Mouse (Mus musculus) mouse embryonic stem cell (cell line): Measurements from ENCODE around the gene Apon.
"Not testable (repeated sequence)": the region's sequence is repeated elsewhere in the genome, so short reads cannot be mapped to it uniquely, and the experiment has no call there.

Experiments
- in situ Hi-C, 2 experiments: fragments of 300-500 bp; cut with MboI; formaldehyde crosslinking; loops; 1 replicate in 1 of 2; 3 replicates in 1 of 2; pipeline ENCODE4 v1.14.3; 2019 to 2020; ENCODE audit warnings: low sequenced_read_pairs in 2 of 2, low pct_unique_long_range_greater_than_20kb in 1 of 2, mixed read lengths in 1 of 2; ENCODE audit not compliant: unreplicated experiment in 1 of 2

Gene Apon

DNA sequence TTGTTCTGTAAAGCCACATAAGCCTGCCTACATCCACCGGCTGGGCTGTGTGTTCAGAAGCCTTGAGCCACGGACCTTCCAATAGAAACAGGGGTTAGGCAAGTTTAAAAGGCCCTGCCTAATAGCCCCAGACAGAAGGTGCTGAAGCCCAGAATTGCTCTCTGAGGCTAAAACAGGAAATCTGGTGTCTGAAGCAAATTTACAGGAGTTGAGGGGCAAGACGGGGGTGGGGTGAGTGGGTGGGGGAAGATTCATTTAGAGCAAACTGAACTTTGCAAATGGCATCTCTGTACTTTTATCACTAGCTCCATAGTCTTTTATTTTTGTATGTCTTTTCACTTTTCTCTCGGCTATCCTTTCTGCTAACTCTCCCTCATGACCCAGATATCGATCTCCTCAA lies 22.8 kb upstream of the Apon start:
- in situ Hi-C loops: no loop called here

DNA sequence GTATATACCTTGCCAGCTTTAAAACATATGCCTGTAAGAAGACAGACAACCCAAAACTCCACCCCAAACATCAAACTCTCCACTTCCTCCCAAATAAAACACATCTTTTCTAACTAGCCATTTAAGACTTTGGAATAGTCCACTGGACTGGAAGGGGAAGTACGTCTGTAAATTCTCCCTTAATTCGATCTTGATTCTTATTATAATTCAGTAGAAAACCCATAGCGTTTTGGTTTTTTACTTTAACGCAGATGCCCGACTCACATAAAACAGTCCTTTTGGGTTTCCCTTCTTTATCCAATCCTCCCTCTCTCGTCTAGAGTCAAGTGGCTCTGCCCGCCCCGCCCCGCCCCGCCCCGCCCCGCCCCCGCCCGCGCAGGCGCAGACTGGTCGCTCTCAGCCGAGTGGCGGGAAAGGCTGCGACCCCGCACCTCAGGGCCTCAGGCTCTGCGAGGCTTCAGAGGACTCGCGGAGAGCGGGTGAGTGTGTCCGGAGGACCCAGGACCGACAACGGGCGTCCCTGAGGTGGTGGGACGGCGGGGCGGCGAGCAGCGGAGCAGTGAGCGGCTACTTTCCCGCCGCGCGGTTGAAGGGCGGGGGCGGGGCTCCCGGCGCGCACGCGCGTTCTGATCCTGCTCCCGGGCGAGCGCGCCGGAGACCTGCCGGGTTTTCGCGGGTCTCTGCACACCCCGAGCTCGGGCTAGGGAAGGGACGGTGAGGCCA lies 22.0 kb upstream of the Apon start, which contains the start of gene Timeless:
TSS of gene Timeless (plus strand) at position 369 of the 723 bp plus-strand sequence.
- in situ Hi-C loops: no loop called here

DNA sequence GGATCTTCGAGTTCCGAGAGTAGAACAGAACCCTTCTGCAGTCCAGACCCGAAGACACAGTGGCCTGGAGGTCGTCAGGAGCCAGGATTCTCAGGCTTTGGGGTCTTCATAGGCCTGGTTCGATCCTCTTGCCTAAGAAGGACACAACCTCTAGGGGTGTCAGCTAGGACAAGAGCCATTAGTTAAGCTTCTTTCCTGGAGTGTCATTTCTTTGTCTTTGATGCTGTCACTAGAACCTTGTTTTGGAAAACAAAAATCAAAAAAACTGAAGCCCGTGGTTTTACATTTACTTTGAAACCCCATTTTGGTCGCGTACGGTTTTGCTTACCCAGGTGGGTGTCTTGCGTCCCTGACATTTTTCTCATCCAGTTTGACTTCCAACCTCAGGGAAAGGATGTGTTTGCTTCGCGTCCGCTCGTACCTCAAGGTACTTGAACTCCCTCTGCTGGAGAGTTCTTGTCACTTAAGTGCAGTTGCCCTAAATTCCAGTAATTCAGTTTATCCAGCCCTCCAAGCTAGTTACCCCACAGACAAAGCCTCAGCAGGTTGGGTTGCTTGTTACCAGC lies 21.4 kb upstream of the Apon start:
- in situ Hi-C loops: no loop called here

DNA sequence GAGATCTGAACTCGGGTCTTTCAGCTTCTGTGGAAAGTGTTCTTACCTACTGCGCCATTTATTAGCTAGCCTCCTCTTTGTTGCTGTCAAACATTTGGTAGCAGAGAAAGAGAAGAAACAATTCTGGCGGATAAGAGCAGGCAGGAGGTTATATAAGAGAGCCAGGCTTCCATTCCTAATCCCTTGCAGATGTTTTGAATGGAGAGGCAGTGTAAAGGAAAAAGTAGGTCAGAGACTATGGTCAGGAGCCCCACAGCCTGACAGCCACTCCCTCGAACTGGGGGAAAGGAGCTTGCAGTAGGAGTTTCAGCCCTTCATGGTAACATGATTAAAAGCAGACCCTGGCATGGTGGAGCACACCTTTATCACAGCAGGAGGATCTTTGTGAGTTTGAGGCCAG lies 17.6 kb upstream of the Apon start:
- in situ Hi-C loops: no loop called here

DNA sequence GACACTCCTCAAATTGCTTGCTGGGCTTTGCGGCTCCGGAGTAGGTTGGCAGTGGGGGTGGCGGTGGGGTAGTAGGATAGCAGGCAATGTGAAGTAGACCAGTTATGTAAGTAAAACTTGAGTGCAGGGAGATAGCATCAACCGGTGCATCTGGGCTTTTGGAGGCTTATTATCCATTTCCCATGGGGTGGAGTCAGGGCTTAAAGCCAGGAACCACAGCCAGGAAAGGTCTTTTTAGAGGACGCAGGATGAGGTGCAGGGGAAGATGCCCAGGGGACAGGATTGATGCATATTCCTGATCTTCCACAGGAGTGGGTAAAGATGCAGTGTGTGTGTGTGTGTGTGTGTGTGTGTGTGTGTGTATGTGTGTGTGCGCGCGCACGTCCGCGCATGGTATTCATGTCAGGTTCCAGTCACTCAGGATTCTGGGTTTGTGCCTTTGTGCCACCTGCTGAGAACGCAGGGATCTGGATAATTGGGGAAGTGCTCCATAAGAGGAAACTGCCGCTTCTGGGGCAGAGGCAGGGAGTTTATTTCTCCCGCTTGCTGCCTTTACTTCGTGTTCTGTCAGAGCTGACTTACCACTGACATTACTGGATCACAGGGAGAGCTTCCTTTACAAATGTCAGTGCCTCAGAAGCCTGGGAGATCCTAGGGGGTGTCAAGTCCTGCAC lies 16.0 kb upstream of the Apon start:
- in situ Hi-C loops: no loop called here

DNA sequence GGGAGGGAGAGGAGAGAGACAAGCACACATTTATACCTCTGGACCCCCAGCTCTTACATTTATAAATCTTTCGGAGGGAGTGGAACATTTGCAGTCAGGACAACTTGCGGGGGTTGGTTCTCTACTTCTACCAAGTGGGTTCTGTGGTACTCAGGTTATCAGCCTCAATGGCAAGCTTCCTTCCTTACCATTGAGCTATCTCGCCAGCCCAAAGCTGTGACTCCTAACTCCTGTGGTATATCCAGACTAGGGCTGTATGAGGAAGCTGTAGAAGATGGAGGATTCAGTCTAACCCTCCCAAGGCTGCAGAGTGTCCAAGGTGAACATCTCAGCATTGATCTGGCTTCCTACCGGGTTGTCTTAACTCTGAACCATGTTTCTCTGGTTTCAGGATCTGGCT lies 14.8 kb upstream of the Apon start:
- in situ Hi-C loops: no loop called here

DNA sequence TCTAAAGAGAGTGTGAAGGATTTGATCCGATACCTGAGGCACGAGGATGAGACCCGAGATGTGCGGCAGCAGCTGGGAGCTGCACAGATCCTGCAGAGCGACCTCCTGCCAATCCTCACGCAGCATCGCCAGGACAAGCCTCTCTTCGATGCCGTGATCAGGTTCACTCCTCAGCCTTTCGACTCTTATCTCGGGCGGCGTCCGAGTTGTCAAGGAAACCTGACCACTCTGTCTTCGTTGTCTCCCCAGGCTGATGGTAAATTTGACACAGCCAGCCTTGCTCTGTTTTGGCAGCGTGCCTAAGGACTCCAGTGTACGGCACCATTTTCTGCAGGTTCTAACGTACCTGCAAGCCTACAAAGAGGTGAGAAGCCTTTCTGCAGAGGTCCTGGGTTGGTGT lies 13.8 kb upstream of the Apon start:
- in situ Hi-C loops: no loop called here

DNA sequence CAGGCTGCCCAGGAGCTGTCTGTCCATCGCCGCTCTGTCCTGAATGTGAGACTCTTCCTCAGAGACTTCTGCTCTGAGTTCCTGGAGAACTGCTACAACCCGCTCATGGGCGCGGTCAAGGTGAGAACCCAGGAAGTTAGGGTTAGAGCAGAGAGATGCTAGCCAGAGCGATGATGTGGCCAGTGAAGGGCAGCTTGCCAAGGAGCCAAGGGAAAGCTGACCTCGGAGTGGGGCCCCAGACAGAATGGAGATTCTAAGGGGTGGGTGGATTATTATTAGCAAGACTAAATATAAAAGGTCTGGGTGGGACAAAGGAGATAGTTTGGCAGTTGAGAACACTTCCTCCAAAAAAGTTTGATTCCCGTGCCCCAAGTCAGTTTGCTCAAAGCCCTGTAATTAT lies 10.6 kb upstream of the Apon start:
- in situ Hi-C loops: no loop called here

DNA sequence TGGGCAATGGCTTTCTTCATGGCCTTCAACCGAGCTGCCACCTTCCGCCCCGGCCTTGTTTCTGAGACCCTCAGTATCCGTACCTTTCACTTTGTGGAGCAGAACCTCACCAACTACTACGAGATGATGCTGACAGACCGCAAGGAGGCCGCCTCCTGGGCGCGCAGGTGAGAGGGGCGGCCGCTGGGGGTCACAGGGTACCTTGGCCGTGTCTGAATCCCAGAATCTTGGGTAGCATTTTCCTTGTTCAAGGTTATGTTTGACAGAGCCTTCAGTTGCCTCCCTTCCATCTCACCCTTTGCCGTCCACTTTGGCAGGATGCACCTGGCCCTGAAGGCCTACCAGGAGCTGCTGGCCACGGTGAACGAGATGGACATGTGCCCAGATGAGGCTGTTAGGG lies 9.8 kb upstream of the Apon start:
- in situ Hi-C loops: no loop called here

DNA sequence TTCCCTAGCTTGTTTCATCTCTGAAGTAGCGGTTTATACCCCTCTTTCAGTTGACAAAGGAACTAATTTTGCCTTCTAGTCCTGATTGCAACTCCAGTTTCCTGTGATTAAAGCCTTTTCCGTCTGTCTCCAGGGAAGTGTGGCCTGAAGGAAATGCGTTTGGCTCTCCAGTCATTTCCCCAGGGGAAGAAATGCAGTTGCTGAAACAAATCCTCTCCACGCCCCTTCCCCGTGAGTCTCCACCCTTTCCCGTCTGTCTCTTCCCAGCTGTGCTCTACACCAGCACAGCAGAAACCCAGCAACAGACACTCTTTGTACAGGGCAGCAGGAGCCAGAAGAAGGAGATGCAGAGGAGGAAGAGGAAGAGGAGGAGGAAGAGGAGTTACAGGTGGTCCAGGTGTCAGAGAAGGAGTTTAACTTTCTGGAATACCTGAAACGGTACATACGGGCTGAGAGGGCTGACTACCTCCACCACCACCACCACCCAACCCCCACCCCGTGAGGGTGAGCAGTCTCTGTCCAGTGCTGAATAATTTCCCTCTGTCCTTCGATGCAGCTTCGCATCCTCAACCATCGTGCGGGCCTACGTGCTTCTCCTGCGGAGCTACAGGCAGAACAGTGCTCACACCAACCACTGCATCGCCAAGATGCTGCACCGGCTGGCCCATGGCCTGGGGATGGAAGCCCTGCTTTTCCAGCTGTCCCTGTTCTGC lies 6.7 kb upstream of the Apon start:
- in situ Hi-C loops: no loop called here

DNA sequence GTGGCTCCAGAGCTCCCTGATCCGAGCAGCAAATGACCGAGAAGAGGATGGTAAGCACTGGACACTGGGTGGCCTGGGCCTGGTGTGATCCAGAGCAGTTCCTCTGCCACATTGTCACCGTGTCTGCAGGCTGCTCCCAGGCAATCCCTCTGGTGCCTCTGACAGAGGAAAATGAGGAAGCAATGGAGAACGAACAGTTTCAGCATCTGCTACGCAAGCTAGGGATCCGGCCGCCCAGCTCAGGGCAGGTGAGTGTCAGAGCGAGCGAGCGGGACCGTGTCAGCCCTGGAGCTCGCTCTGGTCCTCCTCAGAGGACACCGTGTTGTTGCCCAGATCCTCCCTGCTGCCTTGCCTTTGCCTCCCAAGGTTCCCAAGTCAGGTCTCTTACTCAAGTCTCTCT lies 3.3 kb upstream of the Apon start:
- in situ Hi-C loops: no loop called here

DNA sequence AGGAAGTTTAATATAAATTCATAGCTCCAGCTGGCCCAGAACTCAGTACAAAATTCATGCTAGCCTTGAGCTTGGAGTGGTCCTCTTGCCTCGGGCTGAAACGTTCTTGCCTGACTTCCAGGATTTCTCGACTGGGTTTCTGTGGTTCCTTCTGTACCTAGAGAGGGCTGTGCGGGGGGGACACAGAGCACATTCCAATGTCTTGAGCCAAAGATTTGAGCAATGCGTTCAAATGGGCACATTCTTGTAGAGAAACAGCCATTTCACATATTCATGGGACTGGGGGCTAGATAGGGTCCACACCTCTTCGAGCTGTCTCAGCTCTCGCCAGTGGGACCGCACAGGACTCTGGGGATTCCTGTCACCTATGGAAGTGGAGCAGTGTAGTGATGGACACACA lies 2.0 kb downstream of the Apon start:
- in situ Hi-C loops: no loop called here

DNA sequence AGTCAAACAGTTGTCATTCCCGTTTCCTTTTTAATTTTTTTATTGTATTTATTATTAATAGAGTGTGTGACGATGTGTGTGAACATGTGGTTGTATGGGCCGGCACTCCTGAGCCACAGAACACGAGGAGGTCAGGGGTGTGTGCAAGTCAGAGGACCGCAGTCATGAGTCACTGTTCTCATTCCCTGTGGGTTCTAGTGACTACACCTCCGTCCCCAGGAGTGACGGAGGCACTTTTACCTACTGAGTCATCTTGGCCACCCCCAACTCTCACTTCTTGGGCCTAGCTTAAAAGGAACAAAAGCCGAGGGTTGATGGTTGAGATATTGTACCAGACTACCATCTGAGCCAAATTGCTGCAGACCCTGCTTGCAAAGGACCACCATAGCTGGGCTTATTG lies 2.4 kb downstream of the Apon start:
- in situ Hi-C loops: no loop called here

DNA sequence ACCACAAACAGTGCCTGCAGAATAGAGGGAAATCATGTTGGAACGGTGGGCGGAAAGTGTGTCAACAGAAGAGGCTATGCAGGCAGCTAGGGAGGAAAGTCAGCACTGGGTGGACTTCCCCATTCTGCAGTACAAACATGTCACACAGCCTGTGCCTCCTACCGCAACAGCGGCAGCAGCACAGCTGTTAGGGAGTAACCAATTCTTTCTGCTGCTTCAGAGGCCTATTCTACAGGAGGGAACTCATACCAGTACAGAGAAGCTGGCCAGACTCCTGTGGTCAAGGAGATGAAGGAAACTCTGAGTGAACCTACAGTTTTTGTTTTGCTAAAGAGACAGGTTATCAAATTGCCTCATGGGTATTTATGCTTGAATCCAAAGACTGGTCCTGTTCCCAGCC lies 5.1 kb downstream of the Apon start:
- in situ Hi-C loops: no loop called here

DNA sequence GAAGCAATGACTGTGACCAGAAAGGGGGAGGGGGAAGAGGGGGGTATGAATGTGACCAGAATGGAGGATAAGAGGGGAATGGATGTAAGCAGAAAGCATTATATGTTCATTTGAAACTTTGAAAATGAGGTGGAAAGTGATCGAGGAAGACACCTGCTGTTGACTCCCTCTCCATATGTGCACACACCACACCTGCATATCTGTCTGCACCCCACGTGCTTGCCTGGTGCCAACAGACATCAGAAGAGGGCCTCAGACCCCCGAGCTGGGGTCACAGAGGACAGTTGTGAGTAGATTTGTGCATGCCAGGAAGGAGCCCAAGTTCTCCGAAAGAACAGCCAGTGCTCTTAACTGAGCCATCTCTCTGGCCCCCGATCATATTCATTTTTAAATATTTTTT lies 6.0 kb downstream of the Apon start:
- in situ Hi-C loops: no loop called here

DNA sequence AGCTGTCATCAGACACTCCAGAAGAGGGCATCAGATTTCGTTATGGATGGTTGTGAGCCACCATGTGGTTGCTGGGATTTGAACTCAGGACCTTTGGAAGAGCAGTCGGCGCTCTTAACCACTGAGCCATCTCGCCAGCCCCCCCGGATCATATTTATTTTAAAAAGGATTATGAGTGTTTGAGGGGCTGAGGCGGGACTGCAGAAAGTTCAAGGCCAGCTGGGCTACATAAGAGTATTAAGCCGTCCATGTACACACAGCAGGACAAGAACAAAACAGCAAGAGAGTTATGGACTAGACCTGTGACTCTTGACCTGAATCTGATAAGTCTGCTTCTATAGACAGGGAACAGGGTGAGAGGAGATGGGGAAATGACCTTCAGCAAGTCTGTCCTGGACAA lies 6.5 kb downstream of the Apon start:
- in situ Hi-C loops: not testable (repeated sequence)

DNA sequence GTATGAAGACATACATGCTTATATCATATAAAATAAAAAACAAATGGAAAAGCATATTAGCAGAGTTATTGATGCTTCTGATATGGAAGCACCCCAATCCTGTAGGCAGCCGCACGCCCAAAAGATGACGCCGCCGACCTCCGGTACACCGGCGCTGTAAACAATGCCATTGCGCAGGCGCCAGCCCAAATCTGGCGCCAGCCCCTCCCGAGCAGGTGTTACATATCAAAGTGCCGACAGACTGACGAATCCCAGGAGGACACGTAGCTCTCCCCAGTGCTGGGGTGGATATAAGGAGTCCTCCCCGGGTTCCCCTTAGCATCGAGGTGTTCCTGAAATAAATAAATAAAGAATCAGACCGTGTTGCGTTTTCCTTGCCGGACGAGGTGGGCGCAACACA lies 8.4 kb downstream of the Apon start:
- in situ Hi-C loops: no loop called here

DNA sequence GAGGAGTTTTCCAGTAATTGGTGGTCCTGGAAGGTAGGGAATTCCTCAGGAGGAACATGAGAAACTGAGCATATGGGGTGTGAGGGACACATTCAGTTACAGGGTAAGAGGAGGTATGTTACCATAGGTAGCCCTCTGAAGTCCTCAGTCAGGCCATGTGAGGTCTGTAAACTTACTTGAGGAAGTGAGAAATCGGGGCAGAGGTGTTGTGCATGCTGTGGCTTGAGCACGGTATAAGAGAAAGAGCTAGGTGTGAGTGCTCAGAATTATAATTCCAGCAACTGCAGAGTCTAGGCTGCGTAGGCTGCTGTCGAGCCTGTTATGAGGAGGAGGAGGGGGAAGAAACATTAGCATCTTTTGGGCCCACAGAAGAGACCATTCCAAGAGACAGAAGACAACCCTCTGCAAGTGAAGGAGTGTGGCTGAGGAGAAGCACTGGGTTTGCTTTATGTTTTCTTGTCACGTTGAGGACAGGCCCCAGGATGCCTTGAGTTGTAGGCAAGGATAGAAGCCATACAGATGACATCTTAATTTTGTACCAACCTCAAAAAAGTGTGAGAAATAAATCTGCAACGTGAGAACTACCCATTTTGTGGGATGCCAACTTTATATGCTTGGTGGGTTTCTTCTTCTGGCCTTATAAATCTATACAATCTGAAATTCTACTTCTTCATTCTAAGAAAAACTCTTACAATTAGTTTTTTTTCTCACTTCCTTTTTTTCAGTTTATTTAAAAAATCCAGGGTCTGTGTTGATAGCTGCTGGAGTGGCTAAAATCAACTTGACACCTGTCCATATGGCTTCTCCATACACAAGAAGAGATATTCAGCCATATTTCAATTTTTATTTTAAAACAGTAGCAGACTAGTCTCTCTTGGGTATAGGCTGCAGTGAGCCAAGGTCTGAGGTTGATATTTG lies 9.8 kb downstream of the Apon start:
- in situ Hi-C loops: no loop called here

DNA sequence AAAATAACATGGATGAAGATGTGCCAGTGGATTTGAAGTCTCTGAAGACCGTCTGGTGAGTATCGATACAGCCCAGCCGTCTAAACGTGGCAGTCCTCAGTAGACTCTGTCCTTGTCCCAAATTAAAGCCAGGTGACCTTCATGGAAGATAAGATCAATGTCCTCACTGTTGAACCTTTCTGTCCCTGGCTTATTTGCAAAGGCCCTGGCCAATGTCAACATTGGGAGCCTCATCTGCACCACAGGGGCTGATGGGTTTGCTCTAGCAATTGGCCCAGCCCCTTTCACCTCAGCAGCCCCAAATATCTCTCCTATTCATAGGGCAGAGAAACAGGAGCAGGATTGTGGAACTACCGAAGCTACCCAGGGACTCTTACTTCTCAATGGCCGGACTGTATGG lies 14.5 kb downstream of the Apon start, which contains the start of gene Apof:
TSS of gene Apof (plus strand) at position 301 of the 400 bp plus-strand sequence.
- in situ Hi-C loops: no loop called here
